Mouse (Mus musculus) spleen, adult 2 months (tissue): ENCODE results near the gene Prune1.

Experiments
- CTCF ChIP-seq: fragments of 200-500 bp; IDR thresholded peaks from 2 replicates; pipeline ENCODE4 v1.5.1; 2011; ENCODE audit warnings: mild to moderate bottlenecking, inconsistent platforms; ENCODE audit not compliant: insufficient read depth, insufficient read length, insufficient replicate concordance; ENCODE audit errors: extremely low read depth
- POLR2A ChIP-seq: fragments of 200-500 bp; IDR thresholded peaks from 2 replicates; pipeline ENCODE4 v1.6.1; 2011; ENCODE audit warnings: low read depth, low read length, inconsistent platforms

DNA sequence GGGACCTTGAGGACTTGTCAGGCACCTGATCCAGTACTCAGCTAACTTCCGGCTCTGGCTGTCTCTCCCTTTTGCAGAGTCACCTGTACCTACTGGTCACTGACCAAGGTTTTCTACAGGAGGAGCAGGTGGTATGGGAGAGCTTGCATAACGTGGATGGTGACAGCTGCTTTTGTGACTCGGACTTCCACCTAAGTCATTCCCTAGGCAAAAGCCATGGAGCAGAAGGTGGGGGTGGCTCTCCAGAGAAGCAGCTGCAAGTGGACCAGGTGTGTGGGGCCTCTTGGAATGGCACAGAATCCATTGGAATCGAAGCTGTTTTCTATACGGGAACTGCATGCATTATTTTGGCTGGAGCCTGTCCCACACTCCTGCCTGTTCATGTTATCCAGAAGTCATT lies 12.8 kb upstream of the Prune1 start:
- TF ChIP-seq CTCF (no peak), POLR2A (no peak)
